Mouse (Mus musculus) kidney, adult 11 months (tissue): ENCODE measurements around the gene Klhdc9.
A peak's percentile ranks its signal among the peaks of the same experiment; 100 is the strongest.

ENCODE experiments used
- DNase-seq: peaks from one replicate; pipeline ENCODE4 v3.0.0; 2022

The Klhdc9 gene

GRCm38 (mm10) chr1:171360656-171361055 is at the start of gene Klhdc9:
Gene Klhdc9, minus strand, starts transcription at chr1:171360798.
- DNase-seq = peak; percentile 94

- DNase-seq = no peak
Observed at GRCm38 (mm10) chr1:171410231-171410630, 49.6 kb upstream of the Klhdc9 start.

GRCm38 (mm10) chr1:171407263-171407662 is 46.7 kb upstream of the Klhdc9 start:
- no peak for DNase-seq

- no peak for DNase-seq
Observed at GRCm38 (mm10) chr1:171402991-171403390, 42.4 kb upstream of the Klhdc9 start.

- no peak for DNase-seq
Observed at GRCm38 (mm10) chr1:171401821-171402220, 41.2 kb upstream of the Klhdc9 start.

- no peak for DNase-seq
Observed at GRCm38 (mm10) chr1:171390101-171390500, 29.5 kb upstream of the Klhdc9 start.

- peak; percentile 35 for DNase-seq
Observed at GRCm38 (mm10) chr1:171388376-171389102, 27.9 kb upstream of the Klhdc9 start, which contains the start of gene Arhgap30. Gene Arhgap30, plus strand, starts transcription at chr1:171388954.

- DNase-seq = no peak
Observed at GRCm38 (mm10) chr1:171387099-171387498, 26.5 kb upstream of the Klhdc9 start.

GRCm38 (mm10) chr1:171385171-171385570 is 24.6 kb upstream of the Klhdc9 start:
- DNase-seq = no peak

- DNase-seq = no peak
Observed at GRCm38 (mm10) chr1:171384361-171384760, 23.8 kb upstream of the Klhdc9 start.

- no peak for DNase-seq
Observed at GRCm38 (mm10) chr1:171382096-171382620, 21.6 kb upstream of the Klhdc9 start.

GRCm38 (mm10) chr1:171379935-171380599 is 19.5 kb upstream of the Klhdc9 start:
- DNase-seq = peak; percentile 66

GRCm38 (mm10) chr1:171378298-171378697 is 17.7 kb upstream of the Klhdc9 start:
- no peak for DNase-seq

GRCm38 (mm10) chr1:171375646-171376097 is 15.1 kb upstream of the Klhdc9 start:
- DNase-seq = no peak

GRCm38 (mm10) chr1:171373946-171374345 is 13.3 kb upstream of the Klhdc9 start:
- no peak for DNase-seq

GRCm38 (mm10) chr1:171372880-171373279 is 12.3 kb upstream of the Klhdc9 start:
- no peak for DNase-seq

GRCm38 (mm10) chr1:171369845-171370556 is 9.4 kb upstream of the Klhdc9 start, which contains the start of gene Nectin4:
Gene Nectin4, plus strand, starts transcription at chr1:171370099.
- DNase-seq = peak; percentile 44

- no peak for DNase-seq
Observed at GRCm38 (mm10) chr1:171365934-171366333, 5.3 kb upstream of the Klhdc9 start.

GRCm38 (mm10) chr1:171361106-171362103 is 807 bp upstream of the Klhdc9 start:
- peak; percentile 12 for DNase-seq

- no peak for DNase-seq
Observed at GRCm38 (mm10) chr1:171360253-171360652, 345 bp downstream of the Klhdc9 start.

- no peak for DNase-seq
Observed at GRCm38 (mm10) chr1:171358421-171358820, 2.2 kb downstream of the Klhdc9 start.

GRCm38 (mm10) chr1:171356814-171357213 is 3.8 kb downstream of the Klhdc9 start:
- DNase-seq = no peak
